Mouse (Mus musculus) spleen, postnatal 10 days (tissue): ENCODE results near the gene Taco1.
"Not testable (repeated sequence)": the region's sequence is repeated elsewhere in the genome, so short reads cannot be mapped to it uniquely, and the experiment has no call there.

Source experiments
- DNase-seq, 2 experiments: peaks; one replicate each; pipeline ENCODE4 v3.0.0; 2021 to 2022; ENCODE audit warnings: low spot score in 2 of 2

Taco1 gene

DNA sequence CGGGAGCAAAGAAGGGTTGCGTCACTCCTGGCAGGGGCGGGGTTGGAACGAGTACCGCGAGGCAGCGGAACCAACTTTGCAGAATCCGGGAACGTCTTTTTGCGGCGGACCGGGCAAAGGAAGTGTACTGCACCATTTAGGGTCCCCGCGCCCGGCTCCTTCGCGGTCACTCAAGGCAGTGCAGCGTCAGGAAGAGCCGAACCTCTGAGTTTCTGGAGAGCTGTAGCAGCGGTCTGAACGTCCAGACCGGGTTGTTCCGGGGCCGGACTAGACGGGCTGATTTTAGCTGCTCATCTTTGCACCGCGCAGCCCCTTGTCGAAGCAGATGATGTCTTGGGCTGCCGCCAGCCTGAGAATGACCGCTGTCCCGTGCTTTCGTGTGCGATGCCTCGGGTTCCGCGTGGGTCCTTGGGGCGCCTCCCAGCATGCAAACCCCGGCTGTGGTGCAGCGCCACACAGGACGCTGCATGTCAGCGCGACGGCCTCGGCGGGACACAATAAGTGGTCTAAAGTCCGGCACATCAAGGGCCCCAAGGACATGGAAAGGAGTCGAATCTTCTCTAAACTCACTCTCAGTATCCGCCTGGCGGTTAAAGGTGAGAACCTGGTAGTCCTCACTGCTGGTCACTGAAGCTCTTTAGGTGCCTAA, at the start of gene Taco1:
TSS of gene Taco1 (plus strand) at position 139 of the 649 bp plus-strand sequence.
- DNase-seq, result peak; percentile 89 to 95

DNA sequence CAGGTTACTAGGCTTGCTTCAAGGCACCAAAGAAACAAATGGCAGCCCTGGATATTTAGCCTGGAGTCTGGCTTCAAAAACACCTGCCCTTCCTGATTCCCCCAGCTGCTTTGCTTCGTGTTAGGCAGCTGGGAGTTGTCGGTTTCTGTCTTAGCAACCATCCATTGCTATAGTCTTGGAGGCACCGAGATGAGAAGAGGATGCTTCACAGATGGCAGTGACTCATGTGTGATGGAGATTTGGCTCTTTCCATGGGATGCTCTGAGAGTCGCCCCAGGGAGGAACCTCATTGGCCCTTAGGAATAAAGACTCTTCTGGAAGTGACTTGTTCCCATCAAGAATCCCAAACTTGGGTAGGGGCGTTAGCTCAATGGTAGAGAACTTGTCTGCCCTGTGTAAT, 49.4 kb upstream of the Taco1 start:
- no peak for DNase-seq

DNA sequence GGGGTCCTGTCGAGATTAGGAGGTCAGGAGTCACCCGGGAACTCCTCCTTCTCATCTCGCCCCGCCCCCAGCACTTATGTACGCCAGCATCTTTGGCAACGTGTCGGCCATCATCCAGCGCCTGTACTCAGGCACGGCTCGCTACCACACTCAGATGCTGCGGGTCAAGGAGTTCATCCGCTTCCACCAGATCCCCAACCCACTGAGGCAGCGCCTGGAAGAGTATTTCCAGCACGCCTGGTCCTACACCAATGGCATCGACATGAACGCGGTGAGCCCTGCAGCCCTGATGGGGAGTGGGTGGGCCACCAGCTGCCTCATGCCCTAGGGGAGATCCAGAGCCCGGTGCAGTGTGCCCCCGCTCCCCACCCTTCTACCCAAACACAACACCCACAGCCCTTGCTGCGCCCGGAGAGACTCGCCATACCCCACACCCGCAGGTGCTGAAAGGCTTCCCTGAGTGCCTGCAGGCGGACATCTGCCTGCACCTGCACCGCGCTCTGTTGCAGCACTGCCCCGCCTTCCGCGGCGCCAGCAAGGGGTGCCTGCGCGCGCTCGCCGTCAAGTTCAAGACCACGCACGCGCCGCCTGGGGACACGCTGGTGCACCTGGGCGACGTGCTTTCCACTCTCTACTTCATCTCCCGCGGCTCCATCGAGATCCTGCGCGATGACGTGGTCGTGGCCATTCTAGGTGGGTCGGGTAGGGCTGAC, 45.7 kb upstream of the Taco1 start:
- DNase-seq, result peak in 1 of 2 experiments; percentile 35

DNA sequence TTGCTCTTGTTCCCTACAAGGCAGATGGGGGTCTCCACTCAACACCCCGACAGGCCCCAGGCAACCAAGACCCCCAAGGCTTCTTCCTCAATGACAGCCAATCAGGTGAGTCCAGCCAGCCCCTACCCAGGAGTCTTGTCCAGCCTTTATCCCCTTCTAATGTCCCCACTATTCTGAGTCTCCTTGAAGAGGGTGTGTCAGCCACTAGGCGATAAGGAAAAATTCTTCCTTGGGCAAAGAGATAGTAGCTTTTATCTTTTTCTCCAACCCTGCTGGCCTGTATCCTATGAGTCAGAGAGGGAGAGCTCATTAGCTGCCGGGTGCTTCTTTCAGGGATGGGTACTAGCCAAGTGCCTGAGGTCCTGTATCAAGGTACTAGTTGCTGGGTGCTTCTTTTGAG, 40.1 kb upstream of the Taco1 start:
- no peak for DNase-seq

DNA sequence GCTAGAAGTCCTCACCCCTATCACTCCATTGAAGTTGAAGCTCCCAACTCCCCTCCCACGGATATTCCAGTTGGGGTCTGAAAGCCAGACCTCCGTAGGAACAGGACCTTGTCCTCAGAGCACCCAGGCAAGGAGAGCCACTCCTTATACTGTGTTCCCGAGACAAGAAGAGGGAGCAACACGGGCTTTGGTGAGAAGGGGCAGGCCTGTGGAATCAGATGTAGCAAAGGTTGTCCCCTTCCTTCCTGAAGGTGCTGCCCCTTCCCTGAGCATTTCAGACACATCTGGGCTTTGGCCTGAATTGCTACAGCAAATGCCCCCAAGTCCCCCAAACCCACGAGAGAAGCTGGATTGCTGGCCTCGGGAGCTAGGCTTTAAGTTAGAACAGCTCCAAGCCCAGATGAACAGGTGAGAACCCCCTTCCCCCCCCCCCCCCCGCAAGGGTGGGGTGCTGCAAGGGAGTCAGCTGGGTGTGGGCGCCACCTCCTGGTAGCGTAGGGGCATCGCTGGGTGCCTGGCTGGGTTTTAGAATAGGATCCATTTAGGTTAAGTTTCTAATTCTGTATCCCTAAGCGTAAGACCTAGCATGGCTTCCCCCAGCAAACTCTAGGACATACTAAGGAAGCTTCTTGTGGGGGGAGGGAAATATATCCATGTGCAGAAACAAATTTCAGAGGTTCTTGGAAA, 39.3 kb upstream of the Taco1 start:
- DNase-seq, result peak; percentile 57 to 80

DNA sequence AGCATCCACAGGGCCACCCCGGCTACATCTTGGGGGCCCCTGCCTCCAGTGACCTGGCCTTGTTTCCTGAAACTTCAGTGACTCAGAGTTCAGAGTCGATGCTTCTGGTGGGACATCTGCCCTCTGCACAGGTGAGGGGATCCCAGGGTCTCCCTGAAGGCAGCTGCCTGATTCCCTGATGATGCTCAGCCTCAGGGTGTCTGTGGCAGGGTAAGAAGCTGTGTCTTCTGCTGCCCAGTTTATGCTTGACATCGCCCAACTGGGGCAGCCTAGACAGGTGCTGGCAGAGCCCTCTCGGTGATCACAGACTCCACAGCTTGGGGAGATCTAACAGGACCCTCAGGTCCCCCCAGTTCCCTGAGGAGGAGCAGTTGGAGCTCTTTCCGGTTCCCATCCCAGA, 38.3 kb upstream of the Taco1 start:
- no peak for DNase-seq

DNA sequence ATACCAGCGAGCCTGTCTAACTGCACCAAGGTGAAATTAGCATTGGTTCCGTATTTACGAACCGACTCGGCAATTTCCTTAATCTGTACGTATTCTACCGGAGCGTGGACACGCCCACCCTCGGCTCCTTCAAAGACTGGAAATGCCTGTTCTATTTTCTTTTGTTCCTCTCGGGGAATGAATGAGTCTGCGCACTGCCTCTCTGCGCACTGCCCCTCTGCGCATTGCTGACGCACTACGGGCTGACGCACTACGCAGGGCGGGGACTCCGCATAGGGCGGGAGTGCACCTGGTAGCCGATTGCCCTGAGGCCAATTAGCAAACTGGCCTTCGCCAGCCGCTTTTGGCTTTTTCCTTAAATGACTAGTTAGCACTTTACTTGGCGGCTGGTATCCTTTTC, 33.8 kb upstream of the Taco1 start:
- DNase-seq, result not testable (repeated sequence)

DNA sequence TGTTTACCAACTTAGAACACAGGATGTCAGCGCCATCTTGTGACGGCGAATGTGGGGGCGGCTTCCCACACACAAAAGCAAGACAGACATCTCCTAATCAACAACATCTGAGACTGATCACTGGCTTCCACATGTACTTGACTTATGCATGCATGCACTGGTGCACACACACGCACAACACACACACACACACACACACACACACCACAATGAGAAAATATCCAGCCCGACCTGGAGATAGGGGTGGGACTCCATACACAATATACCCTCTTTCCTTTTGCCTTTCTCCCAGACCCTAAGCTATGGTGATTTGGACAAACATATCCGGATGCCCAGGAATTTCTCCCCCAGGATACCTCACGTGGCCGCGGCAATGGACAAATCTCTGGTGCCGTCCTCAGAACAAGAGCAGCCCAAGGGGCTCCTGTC, 32.4 kb upstream of the Taco1 start:
- peak; percentile 41 to 45 for DNase-seq

DNA sequence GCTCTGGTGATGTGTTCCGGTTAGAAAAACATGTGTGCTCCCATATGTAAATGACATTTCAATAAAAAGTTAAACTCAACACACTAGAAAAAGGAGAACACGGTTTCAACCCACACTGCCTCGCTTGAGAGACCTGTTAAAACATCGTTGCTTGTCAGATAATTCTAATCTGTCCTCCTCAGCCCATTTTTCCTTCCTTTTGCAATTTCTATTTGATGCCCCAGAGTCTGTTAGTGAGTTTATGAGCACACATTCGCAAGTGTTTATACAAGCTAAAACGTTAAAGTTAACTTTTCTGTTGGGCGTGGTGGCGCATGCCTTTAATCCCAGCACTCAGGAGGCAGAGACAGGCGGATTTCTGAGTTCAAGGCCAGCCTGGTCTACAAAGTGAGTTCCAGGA, 30.9 kb upstream of the Taco1 start:
- DNase-seq, result no peak

DNA sequence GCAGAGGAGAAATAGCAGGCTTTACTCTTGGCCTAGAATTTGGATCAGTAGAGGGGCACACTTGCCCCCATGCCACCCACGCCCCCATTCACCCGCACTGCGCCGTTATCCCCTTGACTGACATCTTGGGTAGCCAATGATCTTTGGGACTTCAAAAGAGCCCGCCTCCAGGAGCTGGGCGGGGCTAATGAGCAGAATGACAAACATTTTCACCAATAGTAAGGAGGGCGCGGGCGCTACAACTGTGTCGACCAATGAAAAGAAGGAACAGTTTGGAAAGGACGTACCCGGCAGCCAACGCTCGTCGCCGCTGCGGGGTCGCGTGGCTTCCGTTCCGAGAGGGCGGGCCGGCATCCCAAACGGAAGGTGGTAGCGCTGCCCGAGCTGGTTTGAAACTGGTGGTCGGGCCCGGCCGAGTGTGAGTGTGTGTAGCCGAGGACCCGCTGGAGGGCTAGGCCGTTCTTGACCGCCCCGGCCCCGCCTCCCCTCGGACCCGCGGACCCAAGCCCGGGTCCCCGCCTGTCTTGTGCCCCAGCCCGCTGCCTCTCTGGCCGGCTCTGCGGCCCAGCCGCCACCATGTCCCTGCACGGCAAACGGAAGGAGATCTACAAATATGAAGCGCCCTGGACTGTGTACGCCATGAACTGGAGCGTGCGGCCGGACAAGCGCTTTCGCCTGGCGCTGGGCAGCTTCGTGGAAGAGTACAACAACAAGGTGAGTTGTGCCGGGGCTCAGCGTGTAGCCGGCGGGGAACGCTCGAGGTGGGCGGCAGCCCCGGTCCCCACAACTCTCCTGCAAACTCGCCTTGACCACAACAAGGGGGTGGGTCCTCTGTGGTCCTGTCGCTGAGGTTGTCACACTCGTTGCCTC, 29.1 kb upstream of the Taco1 start, which contains the start of gene Dcaf7:
TSS of gene Dcaf7 (plus strand) at position 325 of the 870 bp plus-strand sequence.
- peak; percentile 95 to 100 for DNase-seq

DNA sequence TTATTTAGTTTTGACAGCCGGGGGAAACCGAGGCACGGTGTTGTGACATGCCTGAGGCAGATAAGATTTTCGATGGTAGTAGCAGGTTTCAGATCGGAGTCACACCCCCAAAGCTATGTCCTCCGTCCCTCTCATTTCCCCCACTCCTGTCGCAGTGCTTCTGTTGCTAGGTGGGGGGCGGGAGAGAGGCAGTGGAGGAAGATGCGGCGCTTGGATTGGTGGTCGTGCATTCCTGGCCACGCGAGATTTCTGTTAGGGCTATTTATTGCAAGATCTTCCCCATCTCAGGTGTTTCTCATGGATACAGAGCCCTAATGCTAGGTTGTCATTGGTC, 28.5 kb upstream of the Taco1 start:
- DNase-seq, result peak in 1 of 2 experiments; percentile 56

DNA sequence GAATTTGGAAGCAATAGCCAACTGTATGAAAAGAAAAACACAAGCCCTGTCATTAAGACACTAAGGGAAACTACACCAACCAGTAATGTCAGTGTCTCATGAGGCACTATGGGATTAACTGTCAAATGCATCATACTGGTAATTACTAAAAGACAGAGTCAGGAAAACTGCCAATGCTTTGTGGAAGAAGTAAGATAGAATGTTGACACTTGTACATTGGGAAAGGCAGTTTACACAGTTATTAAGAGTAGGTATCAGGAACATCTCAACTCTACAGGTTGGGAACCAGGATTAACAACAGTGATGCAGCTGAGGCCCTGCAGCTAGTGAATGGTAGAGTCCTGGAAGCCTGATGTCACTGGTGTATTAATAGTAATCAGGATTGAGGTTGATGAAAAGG, 21.5 kb upstream of the Taco1 start:
- DNase-seq, result no peak

DNA sequence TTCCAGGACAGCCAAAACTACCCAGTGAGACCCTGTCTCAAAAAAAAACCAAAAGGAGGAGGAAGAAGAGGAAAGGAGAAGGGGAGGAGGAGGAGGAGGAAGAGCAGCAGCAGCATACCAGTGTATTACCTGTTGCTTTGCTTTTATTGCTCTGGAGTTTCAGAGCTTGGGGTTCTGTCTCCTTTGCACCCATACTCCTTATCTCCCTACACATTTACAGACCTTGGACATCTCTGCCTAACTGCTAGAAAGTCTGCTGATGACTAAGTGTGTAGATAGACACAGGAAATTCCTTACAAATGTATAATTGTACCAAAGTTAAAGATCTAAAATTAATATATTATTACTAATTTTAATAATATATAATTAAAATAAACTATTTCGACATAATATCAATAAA, 20.6 kb upstream of the Taco1 start:
- DNase-seq, result no peak

DNA sequence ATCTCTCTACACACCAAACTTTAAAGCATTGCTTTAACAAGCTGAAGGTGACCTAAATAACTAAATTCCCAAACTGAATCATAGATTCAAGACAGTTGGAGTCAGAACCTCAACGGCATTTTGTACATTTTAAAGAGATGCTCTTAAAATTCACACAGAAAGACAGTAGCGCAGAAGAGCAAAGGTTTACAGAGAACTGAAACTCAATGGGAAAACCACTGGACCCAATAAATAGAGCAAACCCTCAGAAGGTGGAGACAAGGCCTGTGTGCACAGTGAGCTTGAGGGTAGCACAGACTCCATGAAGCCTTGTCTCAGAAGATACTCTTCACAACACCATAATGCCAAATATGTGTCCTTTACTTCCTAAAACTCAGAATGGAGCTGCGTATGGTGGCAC, 20.1 kb upstream of the Taco1 start:
- no peak for DNase-seq

DNA sequence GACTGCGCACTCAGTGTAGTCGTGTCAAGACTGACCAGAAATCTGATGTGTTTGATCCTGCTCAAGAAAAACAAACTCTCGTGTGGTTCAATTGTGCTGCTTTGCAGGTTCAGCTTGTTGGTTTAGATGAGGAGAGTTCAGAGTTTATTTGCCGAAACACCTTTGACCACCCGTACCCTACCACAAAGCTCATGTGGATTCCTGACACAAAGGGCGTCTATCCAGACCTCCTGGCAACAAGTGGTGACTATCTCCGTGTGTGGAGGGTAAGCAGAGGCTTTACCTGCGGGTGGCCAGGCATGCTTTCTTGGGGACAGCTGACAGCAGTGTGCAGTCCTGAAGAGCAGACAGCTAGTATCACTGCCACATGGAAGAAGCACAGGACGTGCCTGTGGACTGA, 19.3 kb upstream of the Taco1 start:
- DNase-seq, result no peak

DNA sequence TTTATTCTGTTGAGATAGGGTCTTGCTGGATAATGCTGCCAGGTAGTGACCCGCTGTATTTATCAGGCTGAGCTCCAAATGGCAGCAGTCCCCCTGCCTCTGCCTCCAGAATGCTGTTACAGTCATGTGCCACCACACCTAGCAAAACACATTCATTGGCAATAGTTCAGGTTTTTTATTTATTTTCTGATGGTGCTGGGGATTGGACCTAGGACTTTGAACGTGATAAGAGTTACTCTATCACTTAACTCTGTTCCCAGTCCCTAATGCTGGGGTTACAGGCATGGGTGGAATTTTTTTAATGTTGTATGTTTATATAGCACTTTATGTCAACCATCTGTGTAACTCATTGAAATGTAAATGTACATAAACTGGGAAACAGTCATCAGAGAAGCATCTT, 11.9 kb upstream of the Taco1 start:
- DNase-seq, result no peak

DNA sequence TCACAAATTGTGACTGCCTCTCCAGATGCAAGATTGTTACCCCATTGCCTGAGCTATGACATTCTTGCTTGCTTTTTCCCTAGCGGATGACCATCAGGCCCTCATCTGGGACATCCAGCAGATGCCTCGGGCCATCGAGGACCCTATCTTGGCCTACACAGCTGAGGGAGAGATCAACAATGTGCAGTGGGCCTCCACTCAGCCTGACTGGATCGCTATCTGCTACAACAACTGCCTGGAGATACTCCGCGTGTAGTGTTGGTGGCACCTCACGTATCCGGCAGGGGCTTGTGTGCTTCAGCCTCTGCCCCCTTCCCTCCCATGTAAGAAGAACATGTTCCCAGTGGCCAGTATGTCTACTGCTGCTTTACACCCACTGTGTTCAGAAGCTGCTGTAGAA, 11.3 kb upstream of the Taco1 start:
- DNase-seq, result no peak

DNA sequence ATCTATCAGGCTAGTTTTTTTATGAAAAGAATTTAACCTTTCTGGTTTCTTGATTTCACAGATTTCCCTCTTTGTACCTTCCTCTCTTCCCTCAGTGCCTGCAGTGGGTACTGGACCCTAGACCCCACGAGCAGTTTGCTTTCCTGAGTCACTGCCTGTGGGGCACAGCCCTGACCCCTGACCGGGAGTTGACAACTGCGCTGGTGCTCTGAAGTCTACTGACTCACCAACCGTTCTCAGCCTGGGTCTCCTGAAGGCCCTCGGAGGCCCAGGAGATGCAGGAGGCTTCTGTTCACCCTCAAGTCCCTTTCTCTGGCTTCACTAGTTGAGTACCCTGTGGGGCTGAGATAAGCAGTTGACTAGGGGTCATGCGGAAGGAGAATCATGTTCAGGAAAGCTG, 10.5 kb upstream of the Taco1 start:
- DNase-seq, result no peak

DNA sequence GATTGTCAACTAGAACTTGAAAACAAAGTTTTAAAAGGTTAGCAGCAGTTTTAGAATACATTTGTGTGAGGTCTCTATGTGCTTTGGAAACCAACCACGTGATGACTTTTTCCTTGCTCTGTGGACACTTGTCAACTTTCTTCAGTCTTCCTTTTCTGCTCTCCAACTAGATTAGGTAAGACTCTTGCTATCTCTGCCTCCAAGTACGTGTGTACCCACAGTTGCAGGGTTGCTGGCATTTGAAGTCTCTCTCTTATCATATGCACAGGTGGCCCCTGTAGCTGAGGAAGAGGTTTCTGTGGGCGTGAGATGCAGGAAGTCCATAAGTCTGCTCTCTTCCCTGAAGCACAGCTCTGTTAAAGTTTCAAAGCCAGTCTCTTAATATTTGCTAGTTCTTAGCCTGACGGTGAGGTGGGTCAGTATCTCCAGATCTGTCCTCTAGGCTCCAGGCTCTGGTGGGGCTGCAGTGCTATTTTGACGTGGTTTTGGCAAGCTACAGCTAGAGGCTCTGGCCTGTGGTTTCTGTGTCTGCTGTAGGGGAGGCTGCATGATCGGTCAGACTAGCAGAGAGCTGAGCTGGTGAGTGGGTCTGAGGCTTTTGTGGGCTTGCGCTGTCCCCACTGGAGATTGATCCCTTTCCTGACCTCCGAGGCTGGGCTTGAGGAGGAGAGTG, 8.9 kb upstream of the Taco1 start:
- DNase-seq, result peak in 1 of 2 experiments; percentile 36

DNA sequence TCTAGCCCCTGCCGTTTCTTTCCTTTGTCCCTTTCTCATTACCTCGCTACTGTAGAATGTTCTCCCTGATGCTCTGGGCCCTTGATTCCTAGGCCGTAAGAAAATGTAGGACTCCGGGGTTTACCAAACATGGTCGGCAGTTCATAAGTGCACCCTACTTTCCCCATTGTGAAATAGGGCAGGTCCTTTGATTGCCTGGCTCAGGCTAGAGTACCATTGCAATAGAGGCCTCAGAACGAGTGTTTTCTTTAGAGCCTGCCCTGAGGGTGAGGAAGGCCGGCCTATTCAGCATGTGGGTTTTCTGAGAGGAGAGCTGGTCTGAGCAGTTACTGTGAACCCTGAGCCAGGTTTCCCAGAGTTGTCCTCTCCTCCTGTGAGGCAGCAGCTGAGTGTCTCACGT, 7.8 kb upstream of the Taco1 start:
- DNase-seq, result no peak

DNA sequence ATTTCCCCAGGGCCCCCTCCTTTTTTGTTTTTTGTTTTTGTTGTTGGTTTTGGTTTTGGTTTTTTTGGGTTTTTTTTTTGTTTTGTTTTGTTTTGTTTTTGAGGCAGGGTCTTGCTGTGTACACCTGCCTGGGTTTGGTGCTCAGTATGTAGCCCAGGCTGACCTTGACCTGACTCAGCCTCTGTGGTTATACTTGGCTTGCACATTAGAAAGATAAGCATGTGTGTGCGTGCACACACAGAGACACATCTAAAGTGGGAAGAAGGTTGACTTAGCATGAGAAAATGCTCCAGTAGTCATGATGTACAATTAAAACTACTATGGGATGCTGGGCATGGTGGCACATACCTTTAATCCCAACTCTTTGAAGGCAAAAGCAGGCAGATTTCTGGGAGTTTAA, 5.3 kb upstream of the Taco1 start:
- no peak for DNase-seq

DNA sequence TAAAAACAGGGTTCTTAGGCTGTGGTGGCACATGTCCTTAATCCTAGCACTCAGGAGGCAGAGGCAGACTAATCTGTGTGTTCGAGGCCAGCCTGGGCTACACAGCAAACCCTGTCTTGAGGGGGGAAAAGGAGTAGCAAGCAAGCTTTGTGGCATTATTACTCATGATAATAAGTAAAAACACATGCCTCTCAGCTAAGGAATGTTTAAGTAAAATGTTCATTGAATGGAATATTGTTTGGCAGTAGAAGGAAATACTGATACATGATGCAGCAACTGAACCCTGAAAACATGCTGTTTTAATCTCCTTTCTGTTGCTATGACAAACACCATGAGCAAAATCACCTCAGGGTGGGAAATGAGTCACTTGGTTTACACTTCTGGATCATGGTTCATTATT, 4.5 kb upstream of the Taco1 start:
- no peak for DNase-seq
